Mouse (Mus musculus) embryonic facial prominence, embryonic 14.5 days (tissue): ENCODE results near the gene Erich4. TPM values are rescaled to one million over a fixed set of nuclear protein-coding genes. Genes with fewer than 3 reads are reported as not detected.

Experiments used
- ATAC-seq: fragments of 200-750 bp; cut with Nextera tagmentation; 2 replicates; pipeline ENCODE4 v1.8.0; 2017; ENCODE audit warnings: low read depth, moderate number of reproducible peaks, moderate TSS enrichment
- DNase-seq: peaks from one replicate; pipeline ENCODE4 v3.0.0-alpha.2; 2015; ENCODE audit warnings: low spot score
- H3K27ac ChIP-seq: fragments of 300-500 bp; sonication (generic); replicated peaks from 2 replicates; pipeline ENCODE4 v1.5.1; 2014; ENCODE audit warnings: low read depth, mild to moderate bottlenecking, low read length, moderate library complexity
- H3K27me3 ChIP-seq: fragments of 300-500 bp; sonication (generic); replicated peaks from 2 replicates; pipeline ENCODE4 v1.6.1; 2014; ENCODE audit warnings: low read length; ENCODE audit not compliant: control insufficient read depth, insufficient read depth
- H3K36me3 ChIP-seq: fragments of 300-500 bp; sonication (generic); 2 replicates; pipeline ENCODE4 v1.6.1; 2014; ENCODE audit warnings: low read length, mixed read lengths; ENCODE audit not compliant: control insufficient read depth, insufficient read depth
- H3K4me1 ChIP-seq: fragments of 300-500 bp; sonication (generic); 2 replicates; pipeline ENCODE4 v1.6.1; 2014; ENCODE audit warnings: antibody characterized with exemption, low read length; ENCODE audit not compliant: control insufficient read depth, insufficient read depth
- H3K4me2 ChIP-seq: fragments of 300-500 bp; sonication (generic); 2 replicates; pipeline ENCODE4 v1.6.1; 2014; ENCODE audit warnings: low read depth, mild to moderate bottlenecking, low read length, moderate library complexity, mixed read lengths
- H3K4me3 ChIP-seq: fragments of 300-500 bp; sonication (generic); 2 replicates; pipeline ENCODE4 v1.5.1; 2014; ENCODE audit warnings: low read depth, mild to moderate bottlenecking, low read length
- H3K9ac ChIP-seq: fragments of 300-500 bp; sonication (generic); 2 replicates; pipeline ENCODE4 v1.6.1; 2014; ENCODE audit warnings: low read depth, mild to moderate bottlenecking, low read length, moderate library complexity, mixed read lengths
- H3K9me3 ChIP-seq: fragments of 300-500 bp; sonication (generic); 2 replicates; pipeline ENCODE4 v1.6.1; 2016; ENCODE audit warnings: low read length; ENCODE audit not compliant: control insufficient read depth
- WGBS: fragments of 180-500 bp; shearing (Covaris S2); extraction: QIAGEN DNeasy Blood & Tissue Kit; methylation state at CpG from one replicate; pipeline ENCODE4 v1.1.7; 2014; 5-methylcytosine and 5-hydroxymethylcytosine counted together
- polyA plus RNA-seq: library from polyadenylated mRNA; unstranded; fragments of >200 nt; fragmentation: Nextera tagmentation; extraction: Ambion mirVana; gene quantifications from 2 replicates; pipeline ENCODE4 v1.2.1, GENCODE M21; 2014

The Erich4 gene
- polyA plus RNA-seq, 1 experiment from 2014 or later, result not detected

- 14% methylated on average over 31 of the region's 38 CpGs for WGBS
- H3K9me3 ChIP-seq, result no peaks in the 10 kb centered on the region
- H3K4me2 ChIP-seq, result peak overlapping the region; percentile 70
- H3K27me3 ChIP-seq, result no peaks in the 10 kb centered on the region
- peak overlapping the region; percentile 41 for H3K4me3 ChIP-seq
- DNase-seq, result peak; percentile 72
- peak overlapping the region; percentile 59 for H3K9ac ChIP-seq
- H3K27ac ChIP-seq, result peak overlapping the region; percentile 52
- peaks cover 3% of the 10 kb centered on the region; the same call in 1 of the 2 replicates for H3K4me1 ChIP-seq
- peak; percentile 83 for ATAC-seq
- peaks cover 52% of the 10 kb centered on the region for H3K36me3 ChIP-seq
Observed at GRCm38 (mm10) chr7:25627431-25628322, 12.0 kb upstream of the Erich4 start.

GRCm38 (mm10) chr7:25626509-25627430 is 11.1 kb upstream of the Erich4 start, which contains the start of gene B3gnt8:
B3gnt8 (plus strand) TSS chr7:25626654.
- peak within 1 kb of the TSS; percentile 70 for H3K4me2 ChIP-seq
- H3K4me3 ChIP-seq, result peak within 1 kb of the TSS; percentile 41
- DNase-seq (peak; percentile 54), ATAC-seq (peak; percentile 32; the same call in 1 of the 2 replicates)
- no peaks in the 10 kb centered on the region for H3K27me3 ChIP-seq
- 20% methylated on average over 27 of the region's 29 CpGs for WGBS
- H3K4me1 ChIP-seq, result peaks cover 3% of the 10 kb centered on the region; the same call in 1 of the 2 replicates
- H3K27ac ChIP-seq, result peak within 1 kb of the TSS; percentile 52
- peaks cover 58% of the 10 kb centered on the region for H3K36me3 ChIP-seq
- H3K9me3 ChIP-seq, result no peaks in the 10 kb centered on the region
- H3K9ac ChIP-seq, result peak within 1 kb of the TSS; percentile 59

GRCm38 (mm10) chr7:25625594-25626250 is 10.0 kb upstream of the Erich4 start:
- no peak overlapping the region for H3K4me2 ChIP-seq
- H3K9ac ChIP-seq, result no peak overlapping the region
- no peak overlapping the region for H3K27ac ChIP-seq
- peaks cover 52% of the 10 kb centered on the region; the same call in 1 of the 2 replicates for H3K36me3 ChIP-seq
- no peaks in the 10 kb centered on the region for H3K27me3 ChIP-seq
- no peak overlapping the region for H3K4me3 ChIP-seq
- DNase-seq (no peak), ATAC-seq (no peak)
- H3K4me1 ChIP-seq, result peaks cover 3% of the 10 kb centered on the region; the same call in 1 of the 2 replicates
- WGBS, result 79% methylated on average over 10 of the region's 10 CpGs
- no peaks in the 10 kb centered on the region for H3K9me3 ChIP-seq

- no peaks in the 10 kb centered on the region for H3K27me3 ChIP-seq
- 62% methylated on average over 5 of the region's 5 CpGs for WGBS
- H3K36me3 ChIP-seq, result peaks cover 43% of the 10 kb centered on the region; the same call in 1 of the 2 replicates
- H3K4me1 ChIP-seq, result peaks cover 3% of the 10 kb centered on the region
- H3K9ac ChIP-seq, result no peak overlapping the region
- ATAC-seq (no peak), DNase-seq (peak; percentile 61)
- H3K27ac ChIP-seq, result no peak overlapping the region
- H3K9me3 ChIP-seq, result no peaks in the 10 kb centered on the region
- H3K4me3 ChIP-seq, result no peak overlapping the region
- no peak overlapping the region for H3K4me2 ChIP-seq
Observed at GRCm38 (mm10) chr7:25624851-25625250, 9.2 kb upstream of the Erich4 start.

- H3K4me2 ChIP-seq, result no peak overlapping the region
- no peak overlapping the region for H3K27ac ChIP-seq
- peaks cover 35% of the 10 kb centered on the region; the same call in 1 of the 2 replicates for H3K36me3 ChIP-seq
- no peaks in the 10 kb centered on the region for H3K27me3 ChIP-seq
- no peak overlapping the region for H3K9ac ChIP-seq
- ATAC-seq (no peak), DNase-seq (no peak)
- 95% methylated on average over 11 of the region's 11 CpGs for WGBS
- H3K4me3 ChIP-seq, result no peak overlapping the region
- H3K9me3 ChIP-seq, result no peaks in the 10 kb centered on the region
- H3K4me1 ChIP-seq, result peaks cover 3% of the 10 kb centered on the region
Observed at GRCm38 (mm10) chr7:25623857-25624370, 8.2 kb upstream of the Erich4 start.

- ATAC-seq, result no peak
Observed at GRCm38 (mm10) chr7:25620751-25621150, 5.1 kb upstream of the Erich4 start.

GRCm38 (mm10) chr7:25620101-25620500 is 4.4 kb upstream of the Erich4 start:
- DNase-seq, result no peak
- no peak for ATAC-seq
- Histone ChIP-seq H3K4me3 (peak overlapping the region; percentile 65), H3K36me3 (peaks cover 29% of the 10 kb centered on the region; the same call in 1 of the 2 replicates), H3K27me3 (no peaks in the 10 kb centered on the region), H3K4me2 (peak overlapping the region; percentile 76), H3K9ac (no peak overlapping the region), H3K27ac (no peak overlapping the region), H3K9me3 (no peaks in the 10 kb centered on the region), H3K4me1 (peaks cover 4% of the 10 kb centered on the region)
- WGBS, result 88% methylated on average over 5 of the region's 5 CpGs

More at GRCm38 (mm10) chr7:25620751-25621150, 5.1 kb upstream of the Erich4 start:
- Histone ChIP-seq H3K4me2 (no peak overlapping the region), H3K4me1 (peaks cover 4% of the 10 kb centered on the region), H3K36me3 (peaks cover 33% of the 10 kb centered on the region; the same call in 1 of the 2 replicates), H3K9me3 (no peaks in the 10 kb centered on the region), H3K9ac (no peak overlapping the region), H3K27ac (no peak overlapping the region), H3K4me3 (no peak overlapping the region), H3K27me3 (no peaks in the 10 kb centered on the region)
- DNase-seq, result no peak
- WGBS, result 88% methylated on average over 11 of the region's 11 CpGs

GRCm38 (mm10) chr7:25619722-25619991 is 4.0 kb upstream of the Erich4 start:
- Histone ChIP-seq H3K9ac (peak overlapping the region; percentile 65), H3K4me2 (peak overlapping the region; percentile 76), H3K27ac (no peak overlapping the region; the same call in 1 of the 2 replicates), H3K9me3 (no peaks in the 10 kb centered on the region), H3K36me3 (peaks cover 25% of the 10 kb centered on the region; the same call in 1 of the 2 replicates), H3K4me3 (peak overlapping the region; percentile 65), H3K27me3 (no peaks in the 10 kb centered on the region), H3K4me1 (peaks cover 4% of the 10 kb centered on the region)
- DNase-seq, result no peak
- no peak for ATAC-seq
- WGBS, result 22% methylated on average over 5 of the region's 5 CpGs
